Mouse (Mus musculus): Measurements from ENCODE around the gene Top3a.

The Top3a gene

DNA sequence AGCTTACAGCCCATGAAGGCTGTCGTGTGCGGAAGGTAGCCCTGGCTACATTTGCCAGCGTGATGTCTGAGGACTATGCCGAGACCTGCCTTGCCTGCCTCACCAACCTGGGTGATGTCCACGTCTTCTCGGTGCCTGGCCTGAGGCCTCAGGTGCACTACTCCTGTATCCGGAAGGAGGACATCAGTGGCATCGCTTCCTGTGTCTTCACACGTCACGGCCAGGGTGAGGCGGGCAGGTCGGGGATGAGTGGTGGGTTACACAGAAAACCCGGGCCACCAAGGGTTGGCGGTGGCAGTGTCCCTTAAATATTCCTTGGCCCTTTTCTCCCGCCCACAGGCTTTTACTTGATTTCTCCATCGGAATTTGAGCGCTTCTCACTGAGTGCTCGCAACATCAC lies 65.1 kb downstream of the Top3a start:
- in situ Hi-C loops (cut with MseI, MboI) = loop anchor here in 1 of 2 experiments (10.0 kb wide), 1 partner anchor 167 kb away; no protein-coding TSS in a partner anchor

DNA sequence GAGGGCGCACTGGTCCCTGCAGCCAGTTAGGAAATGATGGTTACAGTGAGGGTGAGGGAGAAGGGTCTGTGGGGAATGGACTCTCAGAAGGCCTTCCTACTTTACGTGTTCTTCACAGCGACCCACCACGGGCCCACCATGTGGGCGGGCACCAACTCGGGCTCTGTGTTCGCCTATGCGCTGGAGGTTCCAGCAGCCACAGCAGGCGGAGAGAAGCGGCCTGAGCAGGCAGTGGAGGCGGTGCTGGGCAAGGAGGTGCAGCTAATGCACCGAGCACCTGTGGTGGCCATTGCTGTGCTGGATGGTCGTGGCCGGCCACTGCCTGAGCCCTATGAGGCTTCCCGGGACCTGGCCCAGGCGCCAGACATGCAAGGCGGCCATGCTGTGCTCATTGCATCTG lies 65.9 kb downstream of the Top3a start:
- in situ Hi-C loops (cut with MseI, MboI) = loop anchor here in 1 of 2 experiments (10.0 kb wide), 1 partner anchor 166 kb away; no protein-coding TSS in a partner anchor

DNA sequence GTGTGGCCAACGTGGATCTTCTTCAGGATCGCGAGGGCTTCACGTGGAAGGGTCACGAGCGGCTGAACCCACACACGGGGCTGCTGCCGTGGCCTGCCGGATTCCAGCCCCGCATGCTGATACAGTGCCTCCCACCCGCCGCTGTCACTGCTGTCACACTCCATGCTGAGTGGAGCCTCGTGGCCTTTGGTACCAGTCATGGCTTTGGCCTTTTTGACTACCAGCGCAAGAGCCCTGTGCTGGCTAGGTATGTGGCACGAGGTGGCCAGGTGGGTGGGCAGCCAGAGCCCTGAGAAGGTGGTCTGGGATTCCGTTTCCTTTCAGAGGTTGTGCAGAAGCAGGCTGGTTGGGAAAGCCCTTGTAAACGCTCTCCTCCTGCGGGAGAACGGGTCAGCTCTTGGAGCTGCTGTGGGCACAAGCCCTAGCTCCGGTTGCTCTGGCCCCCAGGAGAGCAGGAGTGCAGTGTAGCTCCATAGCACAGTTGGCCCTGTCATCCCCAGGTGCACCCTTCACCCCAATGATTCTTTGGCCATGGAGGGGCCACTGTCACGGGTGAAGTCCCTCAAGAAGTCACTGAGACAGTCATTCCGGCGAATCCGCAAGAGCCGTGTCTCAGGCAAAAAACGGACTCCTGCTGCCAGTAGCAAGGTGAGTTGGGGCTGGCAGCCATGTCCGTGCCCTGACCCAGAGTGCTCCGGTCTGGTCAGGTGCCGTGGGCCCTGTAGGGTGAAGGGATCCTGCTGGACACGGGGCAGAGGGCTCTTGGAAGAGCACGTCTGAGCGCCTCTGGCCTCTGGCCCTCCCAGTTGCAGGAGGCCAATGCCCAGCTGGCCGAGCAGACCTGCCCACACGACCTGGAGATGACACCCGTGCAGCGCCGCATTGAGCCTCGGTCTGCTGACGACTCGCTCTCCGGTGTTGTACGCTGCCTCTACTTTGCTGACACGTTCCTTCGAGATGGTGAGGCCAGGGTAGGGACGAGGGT lies 67.4 kb downstream of the Top3a start:
- in situ Hi-C loops (cut with MseI, MboI) = loop anchor here in 1 of 2 experiments (10.0 kb wide), 1 partner anchor 165 kb away; no protein-coding TSS in a partner anchor

DNA sequence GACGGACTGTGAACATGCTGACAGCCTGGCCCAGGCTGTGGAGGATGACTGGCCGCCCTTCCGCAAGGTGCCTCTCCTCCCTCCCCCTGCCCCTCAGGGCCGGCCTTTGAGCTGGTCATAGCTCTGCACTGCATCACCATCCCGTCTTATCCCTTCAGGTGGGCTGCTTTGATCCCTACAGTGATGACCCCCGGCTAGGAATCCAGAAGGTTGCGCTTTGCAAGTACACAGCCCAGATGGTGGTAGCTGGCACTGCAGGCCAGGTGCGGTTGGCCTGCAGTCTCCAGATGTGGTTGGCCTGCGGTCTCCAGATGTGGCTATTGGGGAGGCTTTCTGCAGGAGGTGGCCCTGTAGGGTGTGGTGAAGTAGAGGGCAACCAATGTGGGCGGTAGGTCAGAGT lies 68.5 kb downstream of the Top3a start:
- in situ Hi-C loops (cut with MseI, MboI) = no loop called here

DNA sequence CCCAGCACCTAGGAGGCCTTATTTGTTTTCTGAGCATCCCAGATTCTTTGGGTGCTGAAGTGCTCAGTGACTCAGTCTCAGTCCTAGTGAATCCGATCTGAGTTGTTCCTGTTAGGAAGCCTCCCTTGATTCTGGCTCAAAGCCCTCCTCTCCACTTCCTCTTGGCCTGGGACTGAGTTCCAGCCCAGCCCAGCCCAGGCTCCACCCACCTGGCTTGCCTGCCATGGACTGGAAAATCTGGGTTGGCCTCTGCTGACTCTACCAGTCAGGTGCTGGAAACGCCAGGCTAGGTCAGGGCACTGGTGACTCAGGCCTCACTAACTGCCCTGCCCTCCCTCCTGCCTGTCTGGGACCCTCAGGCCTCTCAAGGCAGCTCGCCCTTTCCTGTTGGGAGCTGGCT lies 69.5 kb downstream of the Top3a start:
- in situ Hi-C loops (cut with MseI, MboI) = no loop called here

DNA sequence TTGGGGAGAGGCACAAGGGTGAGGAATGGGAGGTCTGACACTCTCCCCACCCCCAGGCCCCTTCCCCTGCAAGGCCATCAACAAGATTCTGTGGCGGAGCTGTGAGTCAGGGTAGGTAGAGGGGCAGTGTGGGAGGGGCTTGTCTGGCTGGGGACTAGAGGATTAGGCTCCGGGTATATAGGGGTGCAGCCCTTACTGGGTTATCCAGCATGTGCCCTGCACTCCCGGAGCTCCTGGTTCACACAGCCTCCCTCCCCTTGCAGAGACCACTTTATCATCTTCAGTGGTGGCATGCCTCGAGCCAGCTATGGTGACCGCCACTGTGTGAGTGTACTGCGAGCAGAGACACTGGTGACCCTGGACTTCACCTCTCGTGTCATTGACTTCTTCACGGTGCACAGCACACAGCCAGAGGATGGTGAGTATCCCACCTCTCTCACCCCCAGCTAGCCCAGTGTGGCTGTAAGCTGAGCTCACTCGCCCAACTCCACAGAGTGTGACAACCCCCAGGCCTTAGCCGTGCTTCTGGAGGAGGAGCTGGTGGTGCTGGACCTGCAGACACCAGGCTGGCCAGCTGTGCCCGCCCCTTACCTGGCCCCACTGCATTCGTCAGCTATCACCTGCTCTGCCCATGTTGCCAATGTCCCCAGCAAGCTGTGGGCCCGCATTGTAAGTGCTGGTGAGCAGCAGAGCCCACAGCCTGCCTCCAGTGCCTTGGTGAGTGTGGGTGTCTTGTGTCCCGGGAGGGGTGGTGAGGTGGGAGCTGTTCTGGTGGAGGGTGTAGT lies 70.3 kb downstream of the Top3a start:
- in situ Hi-C loops (cut with MseI, MboI) = no loop called here

DNA sequence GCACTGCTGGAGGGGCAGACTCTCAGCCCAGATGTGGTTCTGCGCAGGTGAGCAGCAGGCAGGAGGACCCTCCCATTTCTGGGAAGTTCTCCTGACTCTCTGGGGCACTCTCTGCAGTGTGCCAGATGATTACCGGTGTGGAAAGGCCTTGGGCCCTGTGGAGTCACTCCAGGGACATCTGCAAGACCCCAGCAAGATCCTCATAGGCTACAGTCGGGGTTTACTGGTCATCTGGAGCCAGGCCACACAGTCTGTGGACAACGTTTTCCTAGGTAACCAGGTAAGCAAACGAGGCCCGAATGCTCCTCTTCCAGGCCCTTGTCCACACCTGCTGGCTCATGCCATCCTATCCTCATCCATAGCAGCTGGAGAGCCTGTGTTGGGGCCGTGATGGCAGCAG lies 71.1 kb downstream of the Top3a start:
- in situ Hi-C loops (cut with MseI, MboI) = no loop called here

DNA sequence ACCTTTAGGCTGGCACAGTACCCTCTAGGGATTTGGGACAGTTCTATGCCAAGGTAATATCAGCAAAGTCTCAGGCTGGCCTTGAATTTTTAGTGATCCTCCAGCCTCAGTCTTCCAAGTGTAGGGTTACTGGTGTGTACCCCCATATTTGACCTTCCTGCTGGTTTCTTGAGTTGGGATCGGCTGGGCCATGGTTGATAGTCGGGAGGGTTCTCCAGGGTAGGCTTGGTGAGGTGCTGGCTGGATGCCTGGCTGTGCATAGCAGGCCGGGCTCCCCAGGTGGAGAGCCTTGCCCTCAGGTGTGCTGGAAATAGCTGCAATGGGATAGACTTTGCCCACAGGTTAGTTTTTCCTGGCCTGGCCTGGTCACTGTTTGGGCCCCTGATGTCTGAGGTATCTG lies 71.9 kb downstream of the Top3a start:
- in situ Hi-C loops (cut with MseI, MboI) = no loop called here

DNA sequence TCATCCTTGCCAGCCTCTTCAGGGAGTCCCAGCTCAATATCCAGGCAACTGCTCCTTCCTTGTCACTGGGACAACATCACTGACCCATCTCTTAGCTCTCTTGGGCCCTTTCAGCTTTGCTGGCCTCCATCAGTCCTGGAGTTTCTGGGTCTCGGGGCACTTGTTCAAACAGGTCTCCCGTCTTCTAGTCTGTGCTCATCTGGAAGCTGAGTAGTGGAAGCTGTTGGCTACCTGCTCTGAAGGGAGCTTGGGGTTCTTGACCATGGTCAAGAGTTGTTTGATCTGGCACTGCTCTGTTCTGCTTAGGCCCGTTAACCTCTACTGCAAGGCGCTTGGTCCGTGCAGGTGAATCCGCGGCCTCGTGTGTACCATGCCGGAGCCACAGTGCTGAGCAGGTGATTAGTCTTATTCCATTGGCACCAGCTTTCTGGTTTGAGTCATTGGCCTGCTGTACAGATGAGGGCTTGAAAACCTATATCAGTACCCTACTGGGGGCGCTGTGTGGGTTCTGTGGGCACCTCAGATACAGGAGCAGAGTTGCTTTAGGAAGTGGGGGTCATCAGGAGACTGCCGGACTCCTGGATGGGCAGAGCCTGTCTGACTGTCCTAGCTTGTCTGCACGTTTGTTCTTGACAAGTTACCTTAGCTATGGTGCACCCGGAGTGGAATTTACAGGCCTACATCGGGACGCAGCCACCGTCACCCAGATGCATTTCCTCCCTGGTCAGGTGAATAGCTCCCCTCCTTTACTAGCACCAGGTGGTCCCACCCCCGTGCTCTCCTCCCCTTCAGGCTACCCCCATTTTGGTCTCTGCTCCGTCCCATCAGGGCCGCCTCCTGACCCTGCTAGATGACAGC lies 72.9 kb downstream of the Top3a start:
- in situ Hi-C loops (cut with MseI, MboI) = no loop called here

DNA sequence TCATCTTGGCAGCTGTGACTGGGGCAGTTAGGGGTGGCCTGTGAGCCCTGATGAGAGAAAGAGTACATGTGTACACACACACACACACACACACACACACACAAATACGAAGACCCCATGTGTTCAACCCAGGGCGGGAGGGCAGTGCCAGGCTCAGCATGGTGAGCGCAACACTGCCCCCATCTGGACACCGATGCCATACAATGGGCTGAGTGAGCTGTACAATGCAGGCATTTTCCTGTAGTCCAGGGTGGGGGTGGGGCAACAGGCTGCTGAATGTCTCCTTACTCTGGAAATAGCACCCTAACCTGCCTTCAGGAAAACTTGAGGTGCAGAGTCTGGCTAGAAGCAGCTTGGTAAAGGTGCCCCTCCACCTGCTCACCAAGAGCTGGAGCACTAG lies 74.0 kb downstream of the Top3a start:
- in situ Hi-C loops (cut with MseI, MboI) = no loop called here

DNA sequence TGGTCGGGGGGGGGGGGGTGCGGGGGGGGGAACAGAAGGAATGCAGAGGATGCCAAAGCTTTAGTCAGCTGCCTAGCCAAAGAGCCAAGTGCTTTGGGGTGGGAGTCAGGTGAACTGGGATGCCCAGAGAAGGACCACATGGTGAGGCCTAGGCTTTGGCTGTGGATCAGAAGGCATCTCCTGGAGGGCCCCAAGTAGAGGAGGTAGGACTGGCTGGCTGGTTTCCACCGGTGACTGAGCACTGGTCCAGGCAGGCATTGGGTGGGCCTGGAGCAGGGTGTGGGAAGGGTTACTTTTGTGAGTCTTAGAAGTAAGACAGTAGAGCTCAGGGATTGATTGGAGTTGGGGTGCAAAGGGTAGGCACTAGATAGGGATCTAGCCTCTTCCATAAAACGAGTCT lies 75.6 kb downstream of the Top3a start:
- in situ Hi-C loops (cut with MseI, MboI) = no loop called here

DNA sequence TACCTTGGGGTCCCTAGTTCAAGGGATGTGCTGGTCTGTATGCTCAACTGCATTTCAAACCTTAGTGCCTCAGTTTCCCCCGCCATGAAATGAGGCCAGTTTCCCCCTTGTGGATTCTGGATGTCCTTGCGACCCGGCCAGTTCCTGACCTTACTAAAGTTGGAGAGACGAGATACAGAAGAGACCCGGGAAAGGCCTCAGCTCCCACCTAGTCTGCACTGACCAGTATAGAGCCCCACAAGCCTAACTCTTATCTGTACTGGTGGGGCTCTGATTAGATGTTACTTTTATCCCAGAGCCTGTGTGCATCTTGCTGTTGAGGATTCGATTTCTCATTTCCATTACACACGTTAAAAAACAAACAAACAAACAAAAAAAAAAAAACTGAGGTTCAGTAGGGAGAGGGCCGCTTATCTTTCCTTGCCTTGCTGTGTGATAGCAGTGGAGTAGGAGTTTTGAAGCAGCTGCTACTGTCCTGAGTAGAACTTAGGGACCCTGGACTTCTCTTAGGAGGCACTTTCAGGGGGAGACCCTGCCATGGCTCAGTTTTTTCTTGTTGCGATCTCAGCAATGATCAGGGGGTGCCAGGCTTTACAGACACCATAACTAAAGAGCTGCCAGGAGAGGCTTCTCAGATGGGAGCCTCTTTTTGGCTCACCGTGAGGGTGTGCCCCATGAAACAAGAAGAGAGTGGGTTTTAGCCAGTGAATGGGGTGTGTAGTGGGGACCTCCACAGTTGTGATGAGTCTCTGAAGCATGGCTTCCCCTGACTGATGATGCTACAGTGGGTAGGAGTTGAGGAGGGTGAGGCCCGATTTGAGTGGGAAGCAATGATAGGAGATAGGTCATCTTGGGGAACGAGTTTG lies 76.6 kb downstream of the Top3a start:
- in situ Hi-C loops (cut with MseI, MboI) = no loop called here

DNA sequence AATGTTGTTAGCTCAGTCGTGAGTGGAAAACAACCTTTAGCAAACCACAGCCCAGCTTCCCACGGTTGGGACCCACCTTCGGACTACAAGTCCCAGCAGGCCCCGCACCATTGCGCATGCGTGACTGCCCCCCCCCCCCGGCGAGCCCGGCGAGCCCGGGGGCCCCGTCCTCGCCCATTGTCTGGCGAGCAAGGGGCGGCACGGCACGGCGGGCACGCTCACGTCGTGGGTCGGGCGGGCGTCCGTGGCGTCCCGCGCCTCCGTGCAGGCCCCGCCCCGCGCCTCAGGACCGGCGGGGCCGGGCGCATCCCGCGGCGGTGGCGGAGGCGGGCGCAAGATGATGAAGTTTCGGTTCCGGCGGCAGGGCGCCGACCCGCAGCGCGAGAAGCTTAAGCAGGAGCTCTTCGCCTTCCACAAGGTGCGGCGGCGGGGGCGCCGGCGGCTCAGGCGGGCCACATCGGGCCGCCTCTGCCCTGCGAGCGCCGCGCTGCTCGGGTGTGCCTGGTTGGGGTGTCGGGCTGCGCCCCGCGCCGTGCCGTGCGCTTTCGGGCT lies 77.6 kb downstream of the Top3a start, which contains the start of gene Llgl1:
TSS of gene Llgl1 (plus strand) at position 200 of the 552 bp plus-strand sequence.
- in situ Hi-C loops (cut with MseI, MboI) = loop anchor here in 1 of 2 experiments (10.0 kb wide), 1 partner anchor 145 kb away; no protein-coding TSS in a partner anchor

DNA sequence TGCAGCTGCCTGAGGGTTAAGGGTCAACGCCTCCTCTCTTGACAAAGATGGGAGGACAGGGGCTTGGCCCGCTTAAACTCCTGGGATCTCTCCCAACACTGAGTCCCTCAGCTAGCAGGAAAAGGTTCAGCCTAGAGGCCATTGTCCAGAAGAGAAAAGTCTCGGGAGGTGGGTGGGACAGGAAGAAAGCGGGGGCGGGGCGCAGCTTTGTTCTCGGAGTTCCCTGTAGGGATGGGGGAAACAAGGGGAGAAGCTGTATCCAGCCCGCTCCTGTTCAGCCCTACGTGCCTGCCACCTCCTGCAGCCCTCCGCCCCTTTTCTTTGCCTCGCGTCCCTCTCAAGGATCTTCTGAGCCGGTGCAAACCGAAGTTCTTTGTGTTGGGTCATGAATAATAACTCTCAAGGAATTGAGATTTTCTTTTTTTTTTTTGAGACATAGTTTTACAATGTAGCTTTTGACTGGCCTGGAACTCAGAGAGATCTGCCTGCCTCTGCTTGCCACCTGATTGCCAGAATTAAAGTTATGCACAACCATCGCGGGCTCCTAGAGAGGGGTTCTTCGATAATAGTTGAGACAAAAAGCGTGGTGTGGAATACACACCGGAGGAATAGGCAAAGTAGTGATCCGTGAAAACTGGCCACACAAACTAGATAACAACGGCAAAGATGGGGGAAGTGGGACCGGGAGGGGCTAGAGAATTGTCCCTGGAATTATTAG lies 78.2 kb downstream of the Top3a start:
- in situ Hi-C loops (cut with MseI, MboI) = loop anchor here in 1 of 2 experiments (10.0 kb wide), 1 partner anchor 144 kb away; no protein-coding TSS in a partner anchor

DNA sequence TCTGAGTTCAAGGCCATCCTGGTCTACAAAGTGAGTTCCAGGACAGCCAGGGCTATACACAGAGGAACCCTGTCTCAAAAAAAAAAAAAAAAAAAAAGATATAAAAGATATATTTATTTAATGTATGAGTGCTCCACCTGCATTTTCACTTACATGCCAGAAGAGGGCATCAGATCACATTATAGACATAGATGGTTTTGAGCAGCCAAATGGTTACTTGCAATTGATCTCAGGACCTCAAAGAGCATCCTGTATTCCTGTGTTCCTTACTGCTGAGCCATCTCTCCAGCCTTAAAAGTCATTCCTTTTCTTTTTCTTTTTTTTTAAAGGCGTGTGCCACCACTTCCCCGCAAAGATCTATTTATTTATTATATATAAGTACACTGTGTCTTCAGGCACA lies 79.6 kb downstream of the Top3a start:
- in situ Hi-C loops (cut with MseI, MboI) = loop anchor here in 1 of 2 experiments (10.0 kb wide), 1 partner anchor 143 kb away; no protein-coding TSS in a partner anchor

DNA sequence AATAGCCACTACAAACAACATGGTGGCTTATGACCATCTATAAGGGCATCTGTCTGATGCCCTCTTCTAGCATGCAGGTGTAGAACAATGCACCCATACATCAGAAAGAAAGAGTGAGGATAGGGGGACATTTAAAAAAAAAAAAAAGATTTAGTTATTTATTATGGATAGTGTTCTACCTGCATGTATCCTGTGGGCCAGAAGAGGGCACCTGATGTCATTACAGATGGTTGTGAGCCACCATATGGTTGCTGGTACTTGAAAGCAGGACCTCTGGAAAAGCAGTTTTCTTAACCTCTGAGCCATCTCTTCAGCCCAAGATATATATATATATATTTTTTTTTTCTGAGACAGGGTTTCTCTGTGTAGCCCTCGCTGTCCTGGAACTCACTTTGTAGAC lies 81.0 kb downstream of the Top3a start:
- in situ Hi-C loops (cut with MseI, MboI) = loop anchor here in 1 of 2 experiments (10.0 kb wide), 1 partner anchor 141 kb away; no protein-coding TSS in a partner anchor

All from mouse trophoblast stem cell (cell line).